Mouse (Mus musculus) adrenal gland, adult 18-20 months (tissue): ENCODE measurements around the gene Grk4. TPM values are rescaled to one million over a fixed set of nuclear protein-coding genes. Genes with fewer than 3 reads are reported as not detected.
"Not testable (repeated sequence)": the region's sequence is repeated elsewhere in the genome, so short reads cannot be mapped to it uniquely, and the experiment has no call there.

Experiments used
- DNase-seq, 2 experiments: peaks; one replicate each; pipeline ENCODE4 v3.0.0; 2021 to 2022; ENCODE audit warnings: low spot score in 2 of 2
- microRNA-seq, 2 experiments: library from miRNA; unstranded; fragments of <30 nt; microRNA quantifications; one replicate each; pipeline ENCODE4 v1.2.0; 2021; ENCODE audit warnings: borderline number of aligned reads in 2 of 2
- total RNA-seq, 2 experiments: library from RNA; stranded (reverse); gene quantifications; 1 replicate in 1 of 2; 2 replicates in 1 of 2; pipeline ENCODE4 v1.2.3; 2021

Gene Grk4
- total RNA-seq, 2 experiments from 2014 or later, result 2.3 to 3.5 TPM

- DNase-seq, result no peak
These were observed 35.3 kb downstream of the Grk4 start for GRCm38 (mm10) chr5:34695521-34695920.

DNA sequence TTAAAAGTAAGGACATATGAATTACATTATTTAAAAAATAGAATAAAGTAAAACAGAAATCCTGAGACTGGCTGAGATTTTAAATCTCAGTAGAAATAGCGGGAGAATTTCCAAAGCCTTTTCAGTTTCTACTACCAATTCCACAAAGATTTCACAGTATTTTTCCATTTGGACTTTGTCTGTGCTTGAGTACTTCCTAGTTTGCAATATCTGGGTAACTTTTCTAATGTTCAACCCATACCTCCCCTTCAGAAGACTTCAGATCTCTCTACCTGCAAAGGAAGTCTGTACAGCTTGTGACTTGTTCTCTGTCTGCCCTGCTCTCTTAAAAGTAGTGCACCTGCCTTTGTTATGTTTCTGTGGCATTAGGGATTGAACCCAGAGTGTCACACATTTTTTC, 48.3 kb downstream of the Grk4 start:
- no peak for DNase-seq

DNA sequence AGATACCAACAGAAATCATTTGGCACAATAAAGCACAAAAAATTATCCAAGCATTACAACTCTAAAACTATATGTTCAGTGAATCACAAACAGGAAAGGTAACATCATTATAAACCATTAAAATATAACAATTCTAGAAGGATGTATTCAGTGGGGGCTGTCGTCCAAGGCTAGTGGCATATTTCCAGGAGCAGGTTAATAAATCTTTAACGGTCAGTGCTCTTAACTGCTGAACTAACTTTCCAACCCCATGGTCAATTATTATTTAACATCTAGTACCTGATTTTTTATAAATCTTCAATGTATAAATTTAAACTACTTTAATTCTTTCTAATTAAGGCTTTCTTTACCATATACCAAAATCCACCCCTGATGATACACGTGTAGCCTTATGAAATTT, 54.2 kb downstream of the Grk4 start:
- not testable (repeated sequence) for DNase-seq

GRCm38 (mm10) chr5:34714816-34715215, 54.6 kb downstream of the Grk4 start:
- DNase-seq, result no peak

GRCm38 (mm10) chr5:34729141-34729540, 69.0 kb downstream of the Grk4 start:
- DNase-seq, result no peak

DNA sequence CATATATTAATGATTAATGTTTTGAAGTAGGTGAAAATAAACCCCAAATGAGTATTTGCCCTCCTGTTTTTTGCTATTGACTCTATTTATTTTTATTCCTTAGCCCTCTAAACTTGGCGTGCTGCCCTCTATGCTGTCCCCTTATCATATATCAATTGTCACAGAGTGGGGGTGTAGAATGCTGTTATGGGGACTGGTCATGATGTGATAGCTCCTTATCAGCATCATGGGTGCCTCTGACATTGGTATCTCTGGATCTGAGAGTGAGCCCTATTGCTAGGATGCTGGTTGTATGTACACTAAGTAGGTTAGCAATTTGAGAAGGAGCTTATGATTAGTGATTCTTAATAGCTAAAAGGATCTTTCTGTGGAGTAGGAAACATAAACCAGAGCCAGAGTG, 70.1 kb downstream of the Grk4 start:
- no peak for DNase-seq

DNA sequence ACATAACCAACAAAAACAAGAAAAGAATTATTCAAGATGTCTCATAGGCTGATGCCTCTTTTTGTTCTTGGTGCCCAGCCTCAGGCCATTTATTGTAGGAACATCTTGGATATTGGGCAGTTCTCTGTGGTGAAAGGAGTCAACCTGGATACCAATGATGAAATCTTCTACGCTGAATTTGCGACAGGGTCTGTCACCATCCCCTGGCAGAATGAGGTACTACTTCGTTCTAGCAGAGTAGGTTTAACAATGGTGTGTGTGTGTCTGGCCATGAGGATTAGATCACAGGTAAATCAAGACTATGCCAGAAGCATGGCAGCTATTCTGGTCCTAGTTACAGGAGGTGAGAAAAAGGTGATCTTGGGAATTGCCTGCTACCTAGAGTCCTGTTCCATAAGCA, 91.3 kb downstream of the Grk4 start:
- DNase-seq, result no peak

GRCm38 (mm10) chr5:34758762-34759161, 98.6 kb downstream of the Grk4 start:
- DNase-seq, result no peak

DNA sequence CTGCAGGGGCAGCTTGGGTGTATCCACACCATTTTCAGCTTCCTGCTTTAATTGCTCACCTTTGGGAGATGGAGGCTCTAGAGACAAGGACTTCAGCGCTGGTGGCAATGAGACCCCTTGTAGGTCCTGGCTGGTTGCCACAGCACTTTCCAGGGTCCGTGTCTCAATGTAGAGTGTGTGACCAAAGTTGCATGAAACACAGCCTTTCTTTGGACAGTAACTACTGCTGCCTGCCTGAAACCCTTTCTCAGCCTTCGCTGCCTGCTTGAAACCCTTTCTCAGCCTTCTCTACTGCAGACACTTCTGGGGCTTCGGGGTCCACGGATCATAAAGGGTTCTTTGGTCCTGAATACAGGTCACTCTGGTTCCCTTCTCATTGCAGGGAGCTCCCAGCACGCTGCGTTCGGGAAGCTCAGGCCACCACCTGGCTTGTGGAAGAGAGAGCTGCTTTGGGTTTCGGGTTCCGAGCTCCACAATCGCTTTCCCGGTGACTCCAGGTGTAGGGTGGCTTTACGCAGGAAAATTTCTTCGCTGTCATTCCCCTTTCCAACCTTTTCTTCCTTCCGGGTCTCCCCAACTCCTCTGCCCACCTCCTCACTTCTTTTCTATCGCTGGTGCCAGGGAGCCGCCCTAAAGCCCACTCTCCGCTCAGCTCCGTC, 100.8 kb downstream of the Grk4 start:
- peak in 1 of 2 experiments; percentile 45 for DNase-seq

DNA sequence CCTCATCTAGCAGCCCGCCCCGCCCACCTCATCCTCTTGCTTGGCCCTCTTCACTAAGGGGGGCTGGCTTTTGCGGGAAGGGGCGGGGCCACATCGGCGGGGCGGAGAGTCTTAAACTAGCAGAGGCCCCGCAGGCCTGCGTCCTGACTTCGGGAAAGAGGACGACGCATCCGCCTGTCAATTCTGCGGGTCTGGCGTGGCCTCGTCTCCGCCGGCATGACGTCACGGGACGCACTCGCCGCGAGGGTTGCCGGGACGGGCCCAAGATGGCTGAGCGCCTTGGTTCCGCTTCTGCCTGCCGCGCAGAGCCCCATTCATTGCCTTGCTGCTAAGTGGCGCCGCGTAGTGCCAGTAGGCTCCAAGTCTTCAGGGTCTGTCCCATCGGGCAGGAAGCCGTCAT, 101.3 kb downstream of the Grk4 start, which contains the start of gene Htt:
Gene Htt, plus strand, starts transcription at position 232 of the 400 bp plus-strand sequence.
- peak; percentile 94 to 95 for DNase-seq

DNA sequence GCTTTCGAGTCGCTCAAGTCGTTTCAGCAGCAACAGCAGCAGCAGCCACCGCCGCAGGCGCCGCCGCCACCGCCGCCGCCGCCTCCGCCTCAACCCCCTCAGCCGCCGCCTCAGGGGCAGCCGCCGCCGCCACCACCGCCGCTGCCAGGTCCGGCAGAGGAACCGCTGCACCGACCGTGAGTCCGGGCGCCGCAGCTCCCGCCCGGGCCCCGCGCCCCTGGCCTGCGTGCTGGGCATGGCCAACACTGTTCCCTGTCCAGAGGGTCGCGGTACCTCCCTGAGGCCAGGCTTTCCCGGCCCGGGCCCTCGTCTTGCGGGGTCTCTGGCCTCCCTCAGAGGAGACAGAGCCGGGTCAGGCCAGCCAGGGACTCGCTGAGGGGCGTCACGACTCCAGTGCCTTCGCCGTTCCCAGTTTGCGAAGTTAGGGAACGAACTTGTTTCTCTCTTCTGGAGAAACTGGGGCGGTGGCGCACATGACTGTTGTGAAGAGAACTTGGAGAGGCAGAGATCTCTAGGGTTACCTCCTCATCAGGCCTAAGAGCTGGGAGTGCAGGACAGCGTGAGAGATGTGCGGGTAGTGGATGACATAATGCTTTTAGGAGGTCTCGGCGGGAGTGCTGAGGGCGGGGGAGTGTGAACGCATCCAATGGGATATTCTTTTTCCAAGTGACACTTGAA, 101.9 kb downstream of the Grk4 start:
- peak; percentile 42 to 43 for DNase-seq

DNA sequence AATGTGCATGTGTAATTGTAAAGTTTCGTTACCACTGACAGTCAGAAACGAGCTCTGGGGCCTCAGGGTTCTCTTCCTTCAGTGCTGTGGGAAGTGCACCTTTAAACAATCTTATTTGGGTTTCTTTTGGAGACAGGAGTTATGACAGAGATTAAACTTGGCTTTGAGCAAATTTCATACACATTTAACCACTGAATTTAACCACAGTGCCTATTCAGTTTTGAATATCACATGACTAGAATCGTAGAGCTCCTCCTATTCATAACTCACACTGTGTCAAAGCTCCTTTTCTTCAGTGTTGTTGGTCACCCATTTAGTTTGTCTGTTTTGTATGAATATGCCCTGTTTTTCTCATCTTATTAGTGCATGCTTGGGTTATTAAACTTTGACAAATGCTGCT, 111.6 kb downstream of the Grk4 start:
- no peak for DNase-seq

GRCm38 (mm10) chr5:34772696-34773245, 112.6 kb downstream of the Grk4 start:
- peak in 1 of 2 experiments; percentile 18 for DNase-seq

- DNase-seq, result no peak
These were observed 113.2 kb downstream of the Grk4 start for GRCm38 (mm10) chr5:34773392-34773791.

DNA sequence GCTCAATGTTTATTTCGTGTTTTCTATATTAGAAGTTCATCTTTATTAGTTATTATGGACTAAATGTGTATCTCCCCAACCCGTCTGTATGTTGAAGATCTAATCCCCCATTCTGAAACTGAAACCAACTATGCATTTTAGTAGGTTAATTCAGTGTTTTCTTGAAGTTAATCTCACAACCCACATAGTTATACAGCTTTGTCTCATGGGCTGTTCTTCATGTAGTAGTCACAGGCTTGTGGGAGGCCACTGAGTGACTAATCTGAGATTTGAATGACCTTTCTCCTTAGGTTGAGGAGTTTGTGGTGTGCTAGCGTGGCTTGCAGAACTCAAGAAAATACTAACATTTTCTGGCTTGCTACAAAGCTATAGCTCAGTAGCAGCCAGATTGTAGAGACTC, 124.8 kb downstream of the Grk4 start:
- DNase-seq, result no peak

DNA sequence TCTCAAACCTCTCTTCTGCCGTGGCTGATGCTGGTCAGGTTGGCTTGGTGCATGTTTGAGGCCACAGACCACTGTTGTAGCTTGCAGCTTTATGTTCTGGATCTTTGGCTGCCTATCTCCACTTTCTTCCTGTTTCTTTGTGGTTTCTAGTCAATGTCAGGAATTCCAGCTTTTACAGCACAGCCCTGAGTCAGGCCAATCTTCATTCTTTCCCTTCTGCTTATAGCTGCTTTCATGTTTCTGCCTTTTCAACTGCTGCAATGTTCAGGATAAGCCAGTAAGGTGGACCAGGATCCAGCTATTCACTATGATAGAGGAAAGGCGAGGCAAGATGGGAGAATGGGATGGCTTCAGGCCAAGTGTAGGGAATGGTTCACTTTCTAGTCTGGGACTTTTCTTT, 131.0 kb downstream of the Grk4 start:
- no peak for DNase-seq

- no peak for DNase-seq
These were observed 140.2 kb downstream of the Grk4 start for GRCm38 (mm10) chr5:34800292-34800953.

Small RNAs within 50 kb of the gene (microRNA-seq; reads per million reads assigned to microRNA genes)
- 0 reads per million in 2 experiments for gene Mir467g

Other genes with a start within 250 kb of the Grk4 start
- gene Tnip2, start 146.4 kb upstream of the Grk4 start, total RNA-seq, result 10 to 100 TPM; 14.9 to 18.3 TPM
- 10 to 100 TPM; 16.9 to 20.9 TPM for gene Sh3bp2, start 134.5 kb upstream of the Grk4 start, total RNA-seq
- 100 to 1,000 TPM; 127 to 136 TPM for gene Add1, start 86.7 kb upstream of the Grk4 start, total RNA-seq
- 10 to 100 TPM; 30.9 to 32.2 TPM for gene Mfsd10, start 23.2 kb upstream of the Grk4 start, total RNA-seq
- gene Nop14, start 231 bp upstream of the Grk4 start, total RNA-seq, result 10 to 100 TPM; 25.6 to 27.9 TPM
- 10 to 100 TPM; 30.8 to 34.3 TPM for gene Htt, start 101.4 kb downstream of the Grk4 start, total RNA-seq
- 1 to 10 TPM; 1.3 to 2.8 TPM for gene Msantd1, start 247.6 kb downstream of the Grk4 start, total RNA-seq